Mouse (Mus musculus): ENCODE data around the gene A430005L14Rik.

DNA sequence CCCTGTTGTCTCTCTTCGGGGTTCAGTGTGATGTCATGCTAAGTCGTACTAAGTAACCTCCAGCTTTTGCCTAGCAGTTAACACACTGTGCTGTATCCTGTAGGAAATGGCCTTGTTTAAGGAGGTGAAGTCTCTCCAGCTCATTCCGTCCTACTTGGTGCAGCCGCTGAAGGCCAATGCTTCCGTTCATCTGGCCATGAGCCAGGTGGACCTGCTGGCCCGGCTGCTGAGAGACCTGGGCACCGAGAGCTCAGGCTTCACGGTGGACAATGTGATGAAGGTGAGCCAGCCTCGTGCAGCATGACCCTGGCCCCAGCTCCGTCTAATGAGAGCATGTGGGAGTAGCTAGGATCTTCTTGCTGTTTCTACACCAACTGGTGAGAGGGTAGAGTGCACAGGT lies 35.7 kb downstream of the A430005L14Rik start:
- TF ChIP-seq CTCF (IDR thresholded peaks at IDR 0.05; ENCODE audit: extremely low read depth, insufficient read length, insufficient replicate concordance, low read depth, low read length) (no peak), POLR2A (IDR thresholded peaks at IDR 0.05; ENCODE audit: low read depth, low read length) (no peak)
